Mouse (Mus musculus): ENCODE results near the gene Aig1. TPM values are rescaled to one million over a fixed set of nuclear protein-coding genes. Genes with fewer than 3 reads are reported as not detected.

The Aig1 gene
- polyA plus RNA-seq, 1 experiment from 2014 or later: 36.1 TPM

DNA sequence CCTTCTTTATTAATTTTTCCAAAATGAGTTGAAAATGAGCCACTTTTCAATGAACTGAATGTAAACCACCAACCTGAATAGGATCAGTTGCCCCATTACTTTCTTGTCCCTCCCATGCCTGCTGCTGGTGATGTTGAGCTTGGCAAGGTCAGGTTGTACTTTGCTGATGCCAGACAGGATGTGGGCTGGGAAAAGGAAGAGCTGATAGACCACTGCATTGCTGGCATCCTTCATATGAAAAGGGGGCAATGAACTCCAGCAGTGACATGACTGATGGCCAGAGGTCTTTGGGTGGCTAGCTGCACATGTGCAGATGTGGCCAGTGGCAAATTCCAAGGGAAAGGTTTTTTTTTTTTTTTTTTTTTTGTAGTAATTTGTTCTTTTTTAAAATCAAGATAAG lies 172.5 kb downstream of the Aig1 start:
- H3K4me2 ChIP-seq (ENCODE audit: low read depth, low read length): no peak overlapping the region
- H3K27me3 ChIP-seq (replicated peaks; ENCODE audit: control insufficient read depth, insufficient read depth, low read length): no peaks in the 10 kb centered on the region
- no peaks in the 10 kb centered on the region for H3K4me1 ChIP-seq (ENCODE audit: control insufficient read depth, insufficient read depth, low read length)
- DNase-seq (ENCODE audit: low spot score): no peak
- no peaks in the 10 kb centered on the region for H3K9me3 ChIP-seq (ENCODE audit: control insufficient read depth, low read length)
- no peak for ATAC-seq (ENCODE audit: low read depth)
- H3K27ac ChIP-seq (replicated peaks; ENCODE audit: low read depth, low read length): no peak overlapping the region
- no peak overlapping the region for H3K4me3 ChIP-seq (ENCODE audit: low read depth, low read length)
- no peak overlapping the region for H3K9ac ChIP-seq (ENCODE audit: low read depth, low read length)
- no peaks in the 10 kb centered on the region for H3K36me3 ChIP-seq (ENCODE audit: control insufficient read depth, insufficient read depth, low read length)

DNA sequence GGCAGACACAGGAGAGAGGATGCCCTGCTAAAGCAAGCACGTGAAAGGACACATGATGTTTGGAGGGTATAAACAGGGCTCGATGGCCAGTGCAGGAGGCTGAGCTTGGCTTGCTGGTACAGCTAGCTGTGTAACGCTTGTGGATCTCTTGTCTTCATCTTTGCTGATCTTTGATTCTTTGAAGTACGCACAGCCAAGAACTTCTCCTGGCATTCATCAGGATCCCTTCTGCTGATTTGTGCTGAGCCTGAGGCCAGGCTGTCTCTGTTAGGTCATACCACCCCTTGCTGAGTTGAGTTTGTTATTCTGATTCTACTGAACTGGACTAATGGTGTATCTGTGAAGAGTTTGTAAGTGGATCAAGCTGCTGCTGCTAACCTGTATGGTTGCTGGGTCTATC lies 175.5 kb downstream of the Aig1 start:
- Histone ChIP-seq H3K4me3 (ENCODE audit: low read depth, low read length) (no peak overlapping the region), H3K9me3 (ENCODE audit: control insufficient read depth, low read length) (no peaks in the 10 kb centered on the region), H3K27me3 (replicated peaks; ENCODE audit: control insufficient read depth, insufficient read depth, low read length) (no peaks in the 10 kb centered on the region), H3K4me1 (ENCODE audit: control insufficient read depth, insufficient read depth, low read length) (peaks cover 19% of the 10 kb centered on the region), H3K9ac (ENCODE audit: low read depth, low read length) (no peak overlapping the region), H3K27ac (replicated peaks; ENCODE audit: low read depth, low read length) (no peak overlapping the region), H3K4me2 (ENCODE audit: low read depth, low read length) (no peak overlapping the region), H3K36me3 (ENCODE audit: control insufficient read depth, insufficient read depth, low read length) (no peaks in the 10 kb centered on the region)
- WGBS: 90% methylated on average over 4 of the region's 4 CpGs
- ATAC-seq (ENCODE audit: low read depth) (no peak), DNase-seq (ENCODE audit: low spot score) (no peak)

DNA sequence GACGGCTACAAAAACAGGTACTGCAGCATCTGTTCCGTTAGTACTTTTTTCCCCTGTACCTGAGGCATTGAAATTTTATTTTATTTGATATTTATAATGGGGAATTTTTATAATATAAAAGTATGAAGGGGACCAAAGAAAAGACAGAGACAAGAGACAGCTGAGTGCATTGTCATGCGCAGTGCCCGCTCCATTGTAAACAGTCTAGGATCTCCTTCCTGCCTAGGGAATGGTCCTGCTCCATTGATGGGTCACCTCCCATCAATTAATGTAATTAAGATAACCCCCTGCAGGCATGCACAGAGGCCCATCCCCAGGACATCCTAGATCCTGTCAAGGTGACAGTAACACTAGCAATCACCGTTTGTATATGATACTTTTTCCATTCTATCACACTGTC lies 178.0 kb downstream of the Aig1 start:
- H3K27me3 ChIP-seq (replicated peaks; ENCODE audit: control insufficient read depth, insufficient read depth, low read length): no peaks in the 10 kb centered on the region
- peaks cover 28% of the 10 kb centered on the region for H3K4me1 ChIP-seq (ENCODE audit: control insufficient read depth, insufficient read depth, low read length)
- no peaks in the 10 kb centered on the region for H3K36me3 ChIP-seq (ENCODE audit: control insufficient read depth, insufficient read depth, low read length)
- H3K4me3 ChIP-seq (ENCODE audit: low read depth, low read length): no peak overlapping the region
- no peaks in the 10 kb centered on the region for H3K9me3 ChIP-seq (ENCODE audit: control insufficient read depth, low read length)
- DNase-seq (ENCODE audit: low spot score): no peak
- 82% methylated on average over 5 of the region's 5 CpGs for WGBS
- no peak overlapping the region for H3K4me2 ChIP-seq (ENCODE audit: low read depth, low read length)
- ATAC-seq (ENCODE audit: low read depth): no peak
- no peak overlapping the region for H3K9ac ChIP-seq (ENCODE audit: low read depth, low read length)
- no peak overlapping the region for H3K27ac ChIP-seq (replicated peaks; ENCODE audit: low read depth, low read length)

DNA sequence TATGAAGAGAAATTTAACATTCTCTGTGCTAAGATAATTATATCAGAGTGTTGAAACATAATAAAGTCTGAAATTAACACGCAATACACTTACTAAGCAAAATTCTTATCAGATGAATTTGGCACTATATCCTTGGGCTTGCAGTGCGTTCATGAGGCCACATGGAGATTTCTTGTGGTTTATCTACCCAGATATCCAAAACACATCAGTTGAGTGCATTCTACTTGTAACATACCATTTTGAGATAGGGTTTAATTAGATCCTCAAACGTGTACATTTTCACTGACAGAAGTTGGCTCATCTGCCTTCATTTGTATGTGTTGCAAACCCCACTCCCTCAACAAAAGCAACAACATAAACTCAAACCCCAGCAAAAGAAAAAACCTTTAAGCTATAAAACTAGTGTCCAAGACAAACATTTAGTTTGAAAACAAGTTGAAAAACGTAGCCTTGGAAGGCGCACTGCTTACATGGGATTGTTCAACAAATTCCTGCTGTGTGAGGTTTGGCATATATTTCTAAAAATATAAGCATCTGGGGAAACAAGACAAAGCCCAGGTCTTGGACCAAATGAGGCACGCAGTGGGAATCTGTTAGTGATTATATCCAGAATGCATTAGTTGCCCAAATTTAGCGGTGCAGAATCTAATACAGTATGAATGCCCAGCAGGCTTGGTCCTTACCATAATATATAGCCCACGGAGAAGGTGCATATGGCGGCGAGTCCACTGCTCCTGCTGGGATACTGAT lies 178.8 kb downstream of the Aig1 start:
- DNase-seq (ENCODE audit: low spot score): peak; percentile 73

DNA sequence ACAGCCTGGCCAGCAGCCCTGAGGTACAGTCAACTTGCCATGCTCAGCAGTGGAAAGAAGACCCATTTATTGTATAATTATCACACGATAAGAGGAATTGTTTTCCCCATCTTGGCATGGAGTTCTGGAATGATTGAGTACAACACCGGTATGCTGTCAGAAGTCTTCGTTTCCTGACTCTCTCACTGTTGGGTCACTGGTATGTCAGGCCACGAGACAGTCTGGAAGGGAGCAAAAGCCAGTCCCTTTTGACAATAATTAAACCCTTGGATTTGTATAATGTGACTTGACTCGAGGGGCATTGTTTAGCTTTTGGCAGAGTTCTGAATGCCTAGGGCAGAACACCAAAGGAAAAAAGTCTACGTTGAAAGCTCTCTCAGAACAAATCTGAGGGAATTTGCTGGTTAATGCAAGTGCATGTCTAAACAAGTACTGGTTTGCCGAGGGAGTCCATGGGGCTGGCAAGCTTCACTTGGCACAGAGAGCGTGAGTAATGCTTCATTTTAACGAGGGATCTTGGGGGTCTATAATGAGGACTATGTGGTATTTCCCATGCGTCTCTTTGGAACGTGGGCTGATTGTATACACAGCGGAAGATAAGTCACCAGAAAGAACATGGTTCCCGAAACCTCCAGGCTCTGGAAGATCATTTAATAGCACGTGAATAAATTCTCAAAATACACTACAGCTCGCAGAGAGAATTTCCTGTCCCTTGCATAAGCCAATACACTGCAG lies 180.2 kb downstream of the Aig1 start:
- H3K27ac ChIP-seq (replicated peaks; ENCODE audit: low read depth, low read length): no peak overlapping the region
- H3K4me3 ChIP-seq (ENCODE audit: low read depth, low read length): no peak overlapping the region
- peak; percentile 74 for ATAC-seq (ENCODE audit: low read depth)
- no peak overlapping the region for H3K9ac ChIP-seq (ENCODE audit: low read depth, low read length)
- 46% methylated on average over 15 of the region's 15 CpGs for WGBS
- H3K27me3 ChIP-seq (replicated peaks; ENCODE audit: control insufficient read depth, insufficient read depth, low read length): no peaks in the 10 kb centered on the region
- H3K36me3 ChIP-seq (ENCODE audit: control insufficient read depth, insufficient read depth, low read length): no peaks in the 10 kb centered on the region
- peaks cover 28% of the 10 kb centered on the region for H3K4me1 ChIP-seq (ENCODE audit: control insufficient read depth, insufficient read depth, low read length)
- H3K4me2 ChIP-seq (ENCODE audit: low read depth, low read length): no peak overlapping the region
- no peaks in the 10 kb centered on the region for H3K9me3 ChIP-seq (ENCODE audit: control insufficient read depth, low read length)
- DNase-seq (ENCODE audit: low spot score): peak; percentile 87

More for the DNA sequence above, 178.8 kb downstream of the Aig1 start:
- no peaks in the 10 kb centered on the region for H3K27me3 ChIP-seq (replicated peaks; ENCODE audit: control insufficient read depth, insufficient read depth, low read length)
- no peaks in the 10 kb centered on the region for H3K9me3 ChIP-seq (ENCODE audit: control insufficient read depth, low read length)
- no peaks in the 10 kb centered on the region for H3K36me3 ChIP-seq (ENCODE audit: control insufficient read depth, insufficient read depth, low read length)
- peak; percentile 26; the same call in 1 of the 2 replicates for ATAC-seq (ENCODE audit: low read depth)
- 53% methylated on average over 10 of the region's 10 CpGs for WGBS
- H3K4me1 ChIP-seq (ENCODE audit: control insufficient read depth, insufficient read depth, low read length): peaks cover 28% of the 10 kb centered on the region
- H3K4me3 ChIP-seq (ENCODE audit: low read depth, low read length): no peak overlapping the region
- no peak overlapping the region for H3K4me2 ChIP-seq (ENCODE audit: low read depth, low read length)
- no peak overlapping the region for H3K27ac ChIP-seq (replicated peaks; ENCODE audit: low read depth, low read length)
- no peak overlapping the region for H3K9ac ChIP-seq (ENCODE audit: low read depth, low read length)

DNA sequence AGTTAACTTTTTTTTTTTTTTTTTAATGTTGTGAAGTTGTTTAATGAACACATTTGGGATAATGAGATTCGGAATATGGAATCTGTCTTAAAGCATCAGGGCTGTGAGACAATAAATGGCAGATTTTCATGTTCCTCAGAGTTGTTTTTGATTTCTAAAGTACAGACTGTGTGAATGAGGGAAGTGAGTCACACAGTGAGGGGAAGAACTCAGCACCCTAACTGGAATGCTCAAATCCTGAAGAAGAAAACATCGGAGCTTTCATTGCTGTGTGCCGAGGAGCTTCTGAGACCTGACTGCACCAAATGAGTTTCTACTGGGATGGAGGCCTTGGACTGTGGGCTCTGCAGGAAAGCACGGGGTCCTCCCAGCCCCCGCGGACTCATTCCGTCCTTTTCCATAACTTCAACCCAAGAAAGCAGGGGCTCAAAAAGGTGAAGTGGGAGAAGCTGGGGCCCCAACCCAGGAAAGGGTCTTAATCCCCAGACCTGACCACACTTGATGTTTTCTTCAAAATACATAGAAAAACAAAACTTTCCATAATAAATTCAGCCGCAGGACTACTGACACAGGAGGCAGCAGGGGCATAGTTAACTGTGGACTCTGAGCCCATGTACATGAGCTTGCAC lies 181.5 kb downstream of the Aig1 start:
- DNase-seq (ENCODE audit: low spot score) (no peak), ATAC-seq (ENCODE audit: low read depth) (no peak)
- Histone ChIP-seq H3K27me3 (replicated peaks; ENCODE audit: control insufficient read depth, insufficient read depth, low read length) (no peaks in the 10 kb centered on the region), H3K4me2 (ENCODE audit: low read depth, low read length) (no peak overlapping the region), H3K9ac (ENCODE audit: low read depth, low read length) (no peak overlapping the region), H3K9me3 (ENCODE audit: control insufficient read depth, low read length) (no peaks in the 10 kb centered on the region), H3K27ac (replicated peaks; ENCODE audit: low read depth, low read length) (no peak overlapping the region), H3K4me3 (ENCODE audit: low read depth, low read length) (no peak overlapping the region), H3K36me3 (ENCODE audit: control insufficient read depth, insufficient read depth, low read length) (no peaks in the 10 kb centered on the region), H3K4me1 (ENCODE audit: control insufficient read depth, insufficient read depth, low read length) (peaks cover 28% of the 10 kb centered on the region)
- 89% methylated on average over 8 of the region's 8 CpGs for WGBS

DNA sequence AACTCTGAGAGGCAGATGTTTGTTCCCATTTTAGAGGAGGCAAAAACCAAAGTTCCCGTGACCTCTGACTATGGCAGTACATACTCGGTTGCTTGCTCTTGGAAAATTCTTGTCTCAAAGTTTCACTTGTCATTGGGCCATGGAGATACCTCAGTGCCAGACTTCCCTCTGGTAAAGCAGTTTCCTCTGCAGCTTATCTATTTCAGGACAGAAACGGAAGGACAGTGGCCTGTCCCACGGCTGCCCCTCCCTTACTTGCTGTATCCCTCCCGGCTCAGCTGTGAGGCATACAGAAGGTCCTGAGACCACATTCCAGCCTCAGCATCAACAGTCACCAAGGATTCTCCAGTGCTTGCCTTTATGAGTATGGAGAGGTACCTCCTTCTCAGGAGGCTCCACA lies 182.7 kb downstream of the Aig1 start:
- Histone ChIP-seq H3K9ac (ENCODE audit: low read depth, low read length) (no peak overlapping the region), H3K4me1 (ENCODE audit: control insufficient read depth, insufficient read depth, low read length) (peaks cover 28% of the 10 kb centered on the region), H3K9me3 (ENCODE audit: control insufficient read depth, low read length) (no peaks in the 10 kb centered on the region), H3K27ac (replicated peaks; ENCODE audit: low read depth, low read length) (no peak overlapping the region), H3K4me3 (ENCODE audit: low read depth, low read length) (no peak overlapping the region), H3K4me2 (ENCODE audit: low read depth, low read length) (no peak overlapping the region), H3K36me3 (ENCODE audit: control insufficient read depth, insufficient read depth, low read length) (no peaks in the 10 kb centered on the region), H3K27me3 (replicated peaks; ENCODE audit: control insufficient read depth, insufficient read depth, low read length) (no peaks in the 10 kb centered on the region)
- WGBS: 83% methylated on average over 5 of the region's 5 CpGs
- DNase-seq (ENCODE audit: low spot score): no peak
- no peak for ATAC-seq (ENCODE audit: low read depth)

DNA sequence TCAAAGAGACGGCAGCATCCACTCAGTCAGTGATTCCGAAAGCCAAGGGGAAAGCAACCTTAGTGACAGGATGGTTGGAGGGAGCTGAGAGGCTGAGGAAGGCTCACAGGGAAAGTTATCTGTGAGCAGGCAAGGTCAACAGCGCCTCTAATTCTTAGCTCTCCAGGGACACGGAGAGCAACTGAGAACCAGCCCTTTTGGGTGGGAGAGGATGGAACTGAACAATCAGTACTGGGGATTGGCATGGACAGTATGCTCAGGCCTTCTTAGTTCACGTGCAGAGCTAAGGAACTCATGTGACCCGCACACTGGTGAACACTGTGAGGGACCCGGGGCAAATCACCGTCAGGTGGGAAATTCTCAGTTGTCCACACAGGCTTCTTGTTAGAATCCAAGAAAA lies 183.4 kb downstream of the Aig1 start:
- ATAC-seq (ENCODE audit: low read depth): no peak
- no peaks in the 10 kb centered on the region for H3K9me3 ChIP-seq (ENCODE audit: control insufficient read depth, low read length)
- H3K27ac ChIP-seq (replicated peaks; ENCODE audit: low read depth, low read length): no peak overlapping the region
- no peaks in the 10 kb centered on the region for H3K36me3 ChIP-seq (ENCODE audit: control insufficient read depth, insufficient read depth, low read length)
- H3K27me3 ChIP-seq (replicated peaks; ENCODE audit: control insufficient read depth, insufficient read depth, low read length): no peaks in the 10 kb centered on the region
- H3K9ac ChIP-seq (ENCODE audit: low read depth, low read length): no peak overlapping the region
- DNase-seq (ENCODE audit: low spot score): no peak
- peaks cover 27% of the 10 kb centered on the region for H3K4me1 ChIP-seq (ENCODE audit: control insufficient read depth, insufficient read depth, low read length)
- H3K4me2 ChIP-seq (ENCODE audit: low read depth, low read length): no peak overlapping the region
- WGBS: 87% methylated on average over 8 of the region's 8 CpGs
- no peak overlapping the region for H3K4me3 ChIP-seq (ENCODE audit: low read depth, low read length)
